Mouse (Mus musculus): ENCODE measurements around the gene Ccdc181.

Gene Ccdc181

GRCm38 (mm10) chr1:164279332-164279731 lies 3.9 kb downstream of the Ccdc181 start:
- intact Hi-C loops (cut with DNase I), result no loop called here

- intact Hi-C loops (cut with DNase I), result no loop called here
These were observed 8.6 kb downstream of the Ccdc181 start for GRCm38 (mm10) chr1:164284007-164284406.

GRCm38 (mm10) chr1:164287406-164287805 lies 12.0 kb downstream of the Ccdc181 start:
- intact Hi-C loops (cut with DNase I), result no loop called here

- intact Hi-C loops (cut with DNase I), result no loop called here
These were observed 16.7 kb downstream of the Ccdc181 start for GRCm38 (mm10) chr1:164292040-164292439.

GRCm38 (mm10) chr1:164294071-164294470 lies 18.7 kb downstream of the Ccdc181 start:
- intact Hi-C loops (cut with DNase I), result no loop called here

- intact Hi-C loops (cut with DNase I), result no loop called here
These were observed 21.1 kb downstream of the Ccdc181 start for GRCm38 (mm10) chr1:164296473-164296872.

GRCm38 (mm10) chr1:164301949-164302348 lies 26.6 kb downstream of the Ccdc181 start:
- intact Hi-C loops (cut with DNase I), result no loop called here

- intact Hi-C loops (cut with DNase I), result no loop called here
These were observed 28.4 kb downstream of the Ccdc181 start, which contains the start of gene Nme7 for GRCm38 (mm10) chr1:164303821-164304220. Nme7 (plus strand) TSS chr1:164304121.

- intact Hi-C loops (cut with DNase I), result no loop called here
These were observed 31.9 kb downstream of the Ccdc181 start, which contains the start of gene Blzf1 for GRCm38 (mm10) chr1:164307124-164307751. Blzf1 (minus strand) TSS chr1:164307489.

GRCm38 (mm10) chr1:164307922-164308321 lies 32.5 kb downstream of the Ccdc181 start:
- intact Hi-C loops (cut with DNase I), result no loop called here

- intact Hi-C loops (cut with DNase I), result no loop called here
These were observed 38.7 kb downstream of the Ccdc181 start for GRCm38 (mm10) chr1:164314085-164314484.

GRCm38 (mm10) chr1:164315266-164315665 lies 39.9 kb downstream of the Ccdc181 start:
- intact Hi-C loops (cut with DNase I), result loop anchor here (5.0 kb wide), 2 partner anchors 722 to 807 kb away; no protein-coding TSS in a partner anchor

GRCm38 (mm10) chr1:164316697-164317096 lies 41.3 kb downstream of the Ccdc181 start:
- intact Hi-C loops (cut with DNase I), result loop anchor here (5.0 kb wide), 2 partner anchors 721 to 806 kb away; no protein-coding TSS in a partner anchor

GRCm38 (mm10) chr1:164317261-164317660 lies 41.9 kb downstream of the Ccdc181 start:
- intact Hi-C loops (cut with DNase I), result loop anchor here (5.0 kb wide), 2 partner anchors 720 to 805 kb away; no protein-coding TSS in a partner anchor

- intact Hi-C loops (cut with DNase I), result loop anchor here (5.0 kb wide), 2 partner anchors 719 to 804 kb away; no protein-coding TSS in a partner anchor
These were observed 43.1 kb downstream of the Ccdc181 start for GRCm38 (mm10) chr1:164318474-164318873.

GRCm38 (mm10) chr1:164319542-164320140 lies 44.3 kb downstream of the Ccdc181 start:
- intact Hi-C loops (cut with DNase I), result loop anchor here (5.0 kb wide), 2 partner anchors 718 to 803 kb away; no protein-coding TSS in a partner anchor

- intact Hi-C loops (cut with DNase I), result no loop called here
These were observed 45.3 kb downstream of the Ccdc181 start for GRCm38 (mm10) chr1:164320731-164321130.

GRCm38 (mm10) chr1:164321408-164321807 lies 46.0 kb downstream of the Ccdc181 start:
- intact Hi-C loops (cut with DNase I), result no loop called here

GRCm38 (mm10) chr1:164322987-164323650 lies 47.7 kb downstream of the Ccdc181 start:
- intact Hi-C loops (cut with DNase I), result no loop called here

- intact Hi-C loops (cut with DNase I), result no loop called here
These were observed 48.8 kb downstream of the Ccdc181 start for GRCm38 (mm10) chr1:164324221-164324620.

- intact Hi-C loops (cut with DNase I), result no loop called here
These were observed 49.5 kb downstream of the Ccdc181 start for GRCm38 (mm10) chr1:164324878-164325277.

GRCm38 (mm10) chr1:164326600-164327155 lies 51.3 kb downstream of the Ccdc181 start:
- intact Hi-C loops (cut with DNase I), result no loop called here
